Mouse (Mus musculus): ENCODE results near the gene Rgp1.

DNA sequence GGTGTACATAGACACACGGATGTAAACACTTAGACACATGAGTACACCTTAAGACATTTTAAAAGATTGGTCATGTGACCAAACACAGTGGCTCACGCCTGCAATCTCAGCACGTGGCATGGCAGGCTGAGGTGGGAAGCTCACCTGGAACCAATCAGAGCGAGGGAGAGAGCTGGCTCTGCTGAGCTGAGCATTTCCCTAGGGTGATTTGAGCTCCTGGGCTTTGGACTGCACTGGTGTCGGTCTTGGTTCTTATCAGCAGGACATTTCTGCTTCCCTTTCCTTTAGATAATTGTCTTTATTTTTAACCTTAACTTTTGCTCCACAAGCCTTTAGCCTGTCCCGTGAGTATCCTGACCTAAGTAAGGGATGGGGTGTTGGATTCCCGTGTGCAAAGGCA is 9.2 kb downstream of the Rgp1 start:
- no peak for TF ChIP-seq POLR2A (IDR thresholded peaks at IDR 0.05; ENCODE audit: low read depth, low read length)
- TF ChIP-seq CTCF (IDR thresholded peaks at IDR 0.05; ENCODE audit: extremely low read depth, insufficient read depth, insufficient read length, insufficient replicate concordance), result no peak

Measured in spleen, adult 2 months (tissue).